Mouse (Mus musculus) right cerebral cortex, postnatal 36 days (tissue): ENCODE measurements at regions not wholly inside any gene's neighbourhood (a gene's known extent, or its start where the extent isn't known, plus 50 kb on each side); places are given as distances from the start of the nearest gene placed in this dataset.

Experiments used
- DNase-seq, 2 experiments: peaks; one replicate each; pipeline ENCODE4 v3.0.0; 2022; ENCODE audit warnings: low spot score in 2 of 2, mixed read lengths in 1 of 2

DNA sequence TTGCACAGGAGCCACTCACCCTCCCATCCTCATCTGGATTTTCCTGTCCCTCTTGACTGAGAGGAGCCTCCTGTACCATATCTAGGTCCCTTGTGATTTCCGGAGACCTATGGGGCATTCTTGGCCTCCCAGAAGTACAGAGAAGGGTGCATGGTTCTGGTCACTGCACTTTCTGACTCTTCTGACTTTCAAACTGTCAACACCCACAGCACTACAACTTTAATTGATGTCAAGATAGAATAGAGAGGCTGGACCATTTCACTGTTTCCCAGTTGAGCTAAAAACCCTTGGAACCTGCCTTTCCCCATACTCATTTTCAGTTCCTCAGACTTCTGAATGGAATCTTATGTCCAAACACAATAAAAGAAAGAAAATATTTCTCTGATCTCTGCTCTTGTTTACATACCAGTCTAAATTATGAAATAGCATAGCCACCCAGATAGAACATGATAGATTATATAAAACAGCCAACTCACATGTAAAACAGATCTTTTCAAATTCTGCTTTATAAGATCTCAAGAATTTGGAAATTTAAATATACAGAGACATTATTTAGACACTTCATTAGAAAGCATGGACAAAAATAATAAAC lies 144.2 kb downstream of the Ptger3 start:
- no peak for DNase-seq

GRCm38 (mm10) chr3:157699961-157700360 lies 133.3 kb downstream of the Ptger3 start:
- no peak for DNase-seq

GRCm38 (mm10) chr3:157698529-157698928 lies 131.8 kb downstream of the Ptger3 start:
- DNase-seq: no peak

- DNase-seq: no peak
Measured at GRCm38 (mm10) chr3:157695128-157696075, 128.7 kb downstream of the Ptger3 start.
